Mouse (Mus musculus): ENCODE measurements at regions not wholly inside any gene's neighbourhood (a gene's known extent, or its start where the extent isn't known, plus 50 kb on each side); places are given as distances from the start of the nearest gene placed in this dataset.
A peak's percentile ranks its signal among the peaks of the same experiment; 100 is the strongest.
"Not testable (repeated sequence)": the region's sequence is repeated elsewhere in the genome, so short reads cannot be mapped to it uniquely, and the experiment has no call there.

DNA sequence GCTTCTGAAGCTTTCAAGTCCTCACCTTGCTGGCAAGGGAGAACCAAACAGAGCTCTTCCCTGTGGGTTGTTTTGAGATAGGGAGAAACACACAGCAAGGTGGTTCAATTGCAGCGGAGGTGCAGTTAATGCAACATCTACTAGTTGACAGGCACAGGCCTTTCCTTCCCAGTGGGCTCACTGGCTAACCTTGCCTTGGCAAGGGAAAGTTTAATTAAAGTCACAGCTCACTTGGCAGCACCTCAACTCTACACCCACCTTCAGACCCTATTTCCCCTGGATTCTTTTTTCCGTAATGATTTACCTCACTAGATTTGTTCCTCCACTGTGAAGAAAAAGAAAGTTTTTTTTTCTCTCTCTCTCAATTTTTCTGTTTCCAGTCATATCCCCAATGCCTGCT is 314.5 kb downstream of the Tlr4 start:
- no peak overlapping the region for H3K4me3 ChIP-seq (replicated peaks)
- H3K27ac ChIP-seq (replicated peaks): no peak overlapping the region
- no peaks in the 10 kb centered on the region for H3K36me3 ChIP-seq
- H3K9ac ChIP-seq (replicated peaks): no peak overlapping the region
- 93% methylated on average over 2 of the region's 2 CpGs for WGBS
- no peaks in the 10 kb centered on the region for H3K9me3 ChIP-seq (replicated peaks)
- no peaks in the 10 kb centered on the region for H3K4me1 ChIP-seq
- ATAC-seq (ENCODE audit: low FRiP score): no peak
- H3K27me3 ChIP-seq (replicated peaks): no peaks in the 10 kb centered on the region
- no peak overlapping the region for H3K4me2 ChIP-seq

GRCm38 (mm10) chr4:67148521-67148920 is 321.1 kb downstream of the Tlr4 start:
- 80% methylated on average over 2 of the region's 2 CpGs for whole genome bisulfite sequencing
- Histone ChIP-seq H3K36me3 (no peaks in the 10 kb centered on the region), H3K4me1 (no peaks in the 10 kb centered on the region), H3K4me3 (replicated peaks) (no peak overlapping the region), H3K27ac (replicated peaks) (no peak overlapping the region), H3K27me3 (replicated peaks) (no peaks in the 10 kb centered on the region), H3K9ac (replicated peaks) (no peak overlapping the region), H3K4me2 (no peak overlapping the region), H3K9me3 (replicated peaks) (no peaks in the 10 kb centered on the region)
- no peak for ATAC-seq (ENCODE audit: low FRiP score)

- Histone ChIP-seq H3K4me1 (no peaks in the 10 kb centered on the region), H3K9me3 (replicated peaks) (no peaks in the 10 kb centered on the region), H3K27me3 (replicated peaks) (no peaks in the 10 kb centered on the region), H3K27ac (replicated peaks) (no peak overlapping the region), H3K9ac (replicated peaks) (no peak overlapping the region), H3K36me3 (no peaks in the 10 kb centered on the region), H3K4me3 (replicated peaks) (no peak overlapping the region), H3K4me2 (no peak overlapping the region)
- 73% methylated on average over 3 of the region's 3 CpGs for WGBS
- ATAC-seq (ENCODE audit: low FRiP score): no peak
Observed at GRCm38 (mm10) chr4:67162673-67163072, 335.3 kb downstream of the Tlr4 start.

DNA sequence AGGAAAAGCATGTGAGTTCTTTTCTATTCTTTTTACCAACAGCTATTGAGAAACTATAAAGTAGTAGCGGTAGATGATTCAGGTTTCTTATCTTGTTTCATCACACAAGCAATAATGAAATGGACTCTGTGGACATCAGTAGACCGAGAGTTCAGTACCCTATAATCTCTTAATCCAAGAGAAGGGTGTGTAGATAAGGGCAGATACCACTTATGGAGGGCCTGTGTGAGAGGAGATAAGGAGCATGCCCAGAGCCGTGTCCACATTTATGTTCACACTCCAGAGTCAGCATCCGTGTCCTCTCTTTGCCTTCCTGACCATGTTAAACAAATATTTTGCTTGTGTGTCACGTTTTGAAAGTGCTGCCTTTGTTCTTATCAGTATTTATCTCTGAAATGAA is 340.3 kb downstream of the Tlr4 start:
- Histone ChIP-seq H3K36me3 (no peaks in the 10 kb centered on the region), H3K9ac (replicated peaks) (no peak overlapping the region), H3K4me3 (replicated peaks) (no peak overlapping the region), H3K27me3 (replicated peaks) (no peaks in the 10 kb centered on the region), H3K27ac (replicated peaks) (no peak overlapping the region), H3K4me1 (no peaks in the 10 kb centered on the region), H3K9me3 (replicated peaks) (no peaks in the 10 kb centered on the region), H3K4me2 (no peak overlapping the region)
- WGBS: 76% methylated on average over 5 of the region's 5 CpGs
- ATAC-seq (ENCODE audit: low FRiP score): no peak

DNA sequence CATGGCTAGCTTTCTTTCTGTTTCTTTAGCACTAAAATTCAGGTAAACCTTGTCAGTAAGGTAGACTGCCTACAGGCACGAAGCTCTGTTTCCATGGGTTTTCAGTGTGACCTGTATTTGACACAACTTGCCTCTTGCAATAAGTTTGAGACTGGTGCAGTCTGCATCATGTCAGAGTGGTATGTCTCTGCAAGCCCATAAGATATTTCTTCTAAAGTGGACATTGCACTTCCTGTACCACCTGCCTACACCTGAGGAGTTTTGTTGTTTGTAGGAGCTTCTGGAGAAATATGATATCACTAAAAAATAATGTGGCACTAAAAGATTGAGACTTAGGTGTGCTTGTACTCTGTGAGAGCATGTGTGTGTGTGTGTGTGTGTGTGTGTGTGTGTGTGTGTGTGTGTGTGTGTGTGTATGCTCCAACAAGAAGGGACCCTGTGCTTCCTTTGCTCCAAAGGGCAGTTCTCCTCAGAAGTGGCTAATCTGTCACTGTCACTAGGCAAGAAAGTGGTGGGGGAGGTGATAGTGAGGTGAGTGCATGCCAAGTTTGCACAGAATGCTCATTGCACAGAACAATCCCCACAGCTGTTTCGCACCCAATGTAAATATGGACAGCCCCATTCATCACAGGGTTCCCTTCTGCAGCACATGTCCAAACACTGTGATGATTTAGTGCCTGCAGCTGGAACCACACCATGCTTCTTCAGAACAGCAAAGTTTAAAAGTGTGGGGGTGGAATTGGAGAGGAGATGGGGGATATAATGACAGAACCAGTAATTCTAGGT is 360.5 kb downstream of the Tlr4 start:
- Histone ChIP-seq H3K4me1 (no peaks in the 10 kb centered on the region), H3K27me3 (replicated peaks) (no peaks in the 10 kb centered on the region), H3K4me3 (replicated peaks) (no peak overlapping the region), H3K9me3 (replicated peaks) (no peaks in the 10 kb centered on the region), H3K27ac (replicated peaks) (no peak overlapping the region), H3K9ac (replicated peaks) (no peak overlapping the region), H3K4me2 (no peak overlapping the region), H3K36me3 (no peaks in the 10 kb centered on the region)
- ATAC-seq (ENCODE audit: low FRiP score): no peak
- WGBS: 66% methylated on average over 2 of the region's 2 CpGs

GRCm38 (mm10) chr4:67190536-67190935 is 363.2 kb downstream of the Tlr4 start:
- H3K36me3 ChIP-seq: no peaks in the 10 kb centered on the region
- H3K9me3 ChIP-seq (replicated peaks): no peaks in the 10 kb centered on the region
- no peaks in the 10 kb centered on the region for H3K27me3 ChIP-seq (replicated peaks)
- H3K4me3 ChIP-seq (replicated peaks): no peak overlapping the region
- H3K4me1 ChIP-seq: no peaks in the 10 kb centered on the region
- no peak for ATAC-seq (ENCODE audit: low FRiP score)
- H3K27ac ChIP-seq (replicated peaks): no peak overlapping the region
- no peak overlapping the region for H3K4me2 ChIP-seq
- H3K9ac ChIP-seq (replicated peaks): no peak overlapping the region

- no peak overlapping the region for H3K4me3 ChIP-seq (replicated peaks)
- no peaks in the 10 kb centered on the region for H3K4me1 ChIP-seq
- H3K4me2 ChIP-seq: no peak overlapping the region
- ATAC-seq (ENCODE audit: low FRiP score): no peak
- H3K27ac ChIP-seq (replicated peaks): no peak overlapping the region
- H3K27me3 ChIP-seq (replicated peaks): no peaks in the 10 kb centered on the region
- no peaks in the 10 kb centered on the region for H3K36me3 ChIP-seq
- WGBS: 80% methylated on average over 4 of the region's 4 CpGs
- H3K9me3 ChIP-seq (replicated peaks): no peaks in the 10 kb centered on the region
- no peak overlapping the region for H3K9ac ChIP-seq (replicated peaks)
Observed at GRCm38 (mm10) chr4:67194425-67194824, 367.0 kb downstream of the Tlr4 start.

DNA sequence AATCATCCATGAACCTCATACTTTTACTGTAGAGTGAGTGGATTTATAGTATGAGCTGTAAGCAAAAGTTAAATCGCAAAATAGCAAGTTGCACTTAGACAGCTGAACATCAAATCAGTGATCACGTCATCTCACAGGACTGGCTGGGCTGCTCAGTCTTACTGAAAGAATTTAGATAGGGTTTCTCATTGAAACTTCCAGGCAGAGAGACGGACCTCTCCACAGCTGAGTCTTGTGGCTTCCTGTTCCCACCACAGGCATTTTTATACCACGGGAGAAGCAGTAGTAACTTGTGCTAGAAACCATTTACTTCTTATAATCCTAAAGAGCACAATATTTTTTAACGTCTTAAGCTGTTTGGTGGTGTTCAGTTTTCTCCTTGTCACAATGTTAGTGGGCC is 369.5 kb downstream of the Tlr4 start:
- H3K4me2 ChIP-seq: no peak overlapping the region
- H3K9ac ChIP-seq (replicated peaks): no peak overlapping the region
- ATAC-seq (ENCODE audit: low FRiP score): no peak
- no peaks in the 10 kb centered on the region for H3K36me3 ChIP-seq
- H3K4me3 ChIP-seq (replicated peaks): no peak overlapping the region
- no peaks in the 10 kb centered on the region for H3K27me3 ChIP-seq (replicated peaks)
- WGBS: 90% methylated on average over 5 of the region's 5 CpGs
- H3K27ac ChIP-seq (replicated peaks): no peak overlapping the region
- H3K4me1 ChIP-seq: no peaks in the 10 kb centered on the region
- H3K9me3 ChIP-seq (replicated peaks): no peaks in the 10 kb centered on the region

GRCm38 (mm10) chr4:67208406-67208805 is 381.0 kb downstream of the Tlr4 start:
- H3K4me1 ChIP-seq: not testable (repeated sequence)

DNA sequence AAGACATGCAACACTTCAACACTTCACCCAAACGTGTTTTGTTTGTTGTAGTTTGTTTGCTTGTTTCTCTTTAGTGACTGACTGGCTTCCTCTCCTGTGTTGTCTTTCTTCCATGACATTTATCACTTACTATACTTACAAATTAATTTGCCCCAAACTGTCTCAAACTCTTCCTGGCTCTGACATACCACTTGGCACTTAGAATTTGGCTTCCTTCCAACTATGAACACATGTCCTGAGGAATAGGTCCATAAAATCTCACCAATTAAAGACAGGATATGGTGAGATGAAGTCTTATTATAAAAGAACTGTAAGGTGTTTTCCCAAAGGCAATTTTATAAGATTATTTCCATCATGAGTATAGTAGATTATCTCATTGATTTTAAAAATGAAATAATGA is 386.0 kb downstream of the Tlr4 start:
- no peak overlapping the region for H3K4me2 ChIP-seq
- WGBS: 69% methylated on average over 1 of the region's 1 CpGs
- H3K27ac ChIP-seq (replicated peaks): no peak overlapping the region
- no peaks in the 10 kb centered on the region for H3K9me3 ChIP-seq (replicated peaks)
- no peaks in the 10 kb centered on the region for H3K27me3 ChIP-seq (replicated peaks)
- H3K4me1 ChIP-seq: no peaks in the 10 kb centered on the region
- H3K4me3 ChIP-seq (replicated peaks): no peak overlapping the region
- H3K36me3 ChIP-seq: no peaks in the 10 kb centered on the region
- no peak overlapping the region for H3K9ac ChIP-seq (replicated peaks)
- no peak for ATAC-seq (ENCODE audit: low FRiP score)

More at GRCm38 (mm10) chr4:67208406-67208805, 381.0 kb downstream of the Tlr4 start:
- not testable (repeated sequence) for ATAC-seq (ENCODE audit: low FRiP score); H3K27ac ChIP-seq (replicated peaks); H3K4me3 ChIP-seq (replicated peaks); H3K9ac ChIP-seq (replicated peaks); H3K27me3 ChIP-seq (replicated peaks); H3K9me3 ChIP-seq (replicated peaks); H3K36me3 ChIP-seq; H3K4me2 ChIP-seq

DNA sequence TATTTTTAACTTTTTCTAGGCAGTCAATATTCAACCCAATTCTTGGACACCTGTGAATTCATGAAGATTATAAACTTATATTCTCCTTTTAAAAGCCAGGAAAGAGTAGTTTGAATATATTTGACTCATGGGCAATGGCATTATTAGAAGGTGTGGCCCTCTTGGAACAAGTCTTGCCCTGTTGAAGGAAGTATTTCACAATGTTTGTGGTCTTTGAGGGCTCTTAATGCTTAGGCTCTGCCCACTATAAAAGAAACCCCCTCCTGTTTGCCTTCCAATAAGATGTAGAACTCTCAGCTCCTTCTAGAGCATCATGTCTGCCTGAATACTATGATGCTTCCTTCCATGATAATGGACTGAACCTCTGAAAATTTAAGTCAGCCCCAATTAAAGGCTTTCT is 397.1 kb downstream of the Tlr4 start:
- H3K9ac ChIP-seq (replicated peaks): no peak overlapping the region
- H3K36me3 ChIP-seq: no peaks in the 10 kb centered on the region
- no peaks in the 10 kb centered on the region for H3K27me3 ChIP-seq (replicated peaks)
- ATAC-seq (ENCODE audit: low FRiP score): no peak
- no peaks in the 10 kb centered on the region for H3K9me3 ChIP-seq (replicated peaks)
- no peak overlapping the region for H3K27ac ChIP-seq (replicated peaks)
- H3K4me1 ChIP-seq: no peaks in the 10 kb centered on the region
- no peak overlapping the region for H3K4me2 ChIP-seq
- no peak overlapping the region for H3K4me3 ChIP-seq (replicated peaks)

DNA sequence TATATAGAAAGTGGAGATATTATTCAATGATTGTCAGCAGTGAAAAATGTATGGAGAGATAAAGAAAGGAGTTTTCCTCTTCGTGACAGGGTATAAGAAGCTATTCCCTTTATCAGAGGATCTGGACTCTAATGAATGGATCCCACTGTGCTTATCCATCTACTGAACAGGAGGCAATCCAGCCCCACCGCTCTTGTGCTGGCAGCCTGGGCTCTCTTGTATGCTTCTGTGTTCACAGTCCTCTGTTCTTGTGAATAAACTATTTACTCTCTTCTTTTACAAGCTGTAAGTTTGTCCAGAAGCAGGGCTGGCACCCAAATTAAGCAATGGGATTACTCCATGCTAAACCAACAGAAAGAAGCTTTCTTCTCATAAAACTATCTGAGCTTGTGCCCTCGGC is 401.8 kb downstream of the Tlr4 start:
- 77% methylated on average over 3 of the region's 3 CpGs for WGBS
- Histone ChIP-seq H3K4me3 (replicated peaks) (no peak overlapping the region), H3K4me1 (no peaks in the 10 kb centered on the region), H3K9ac (replicated peaks) (no peak overlapping the region), H3K9me3 (replicated peaks) (no peaks in the 10 kb centered on the region), H3K36me3 (no peaks in the 10 kb centered on the region), H3K4me2 (no peak overlapping the region), H3K27ac (replicated peaks) (no peak overlapping the region), H3K27me3 (replicated peaks) (no peaks in the 10 kb centered on the region)
- no peak for ATAC-seq (ENCODE audit: low FRiP score)

DNA sequence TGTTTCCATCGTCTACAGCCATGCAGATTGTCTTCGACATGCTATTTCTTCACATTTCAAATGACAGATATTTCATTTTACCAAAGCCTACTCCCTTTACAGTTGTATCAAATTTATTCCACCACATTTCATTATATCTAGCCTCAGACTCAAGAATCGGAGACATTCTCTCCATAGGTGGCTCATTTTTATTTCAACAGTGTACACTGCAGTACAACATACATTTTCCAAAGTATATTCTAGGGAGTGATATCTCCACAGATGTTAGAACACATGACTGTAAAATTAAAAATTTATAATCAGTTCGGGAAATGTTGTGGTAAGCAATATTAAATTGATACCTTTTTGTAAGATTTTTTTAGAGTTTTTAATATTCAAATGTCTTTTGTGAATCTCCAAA is 446.2 kb downstream of the Tlr4 start:
- H3K27ac ChIP-seq (replicated peaks): no peak overlapping the region
- H3K27me3 ChIP-seq (replicated peaks): no peaks in the 10 kb centered on the region
- H3K9ac ChIP-seq (replicated peaks): no peak overlapping the region
- 70% methylated on average over 4 of the region's 4 CpGs for WGBS
- H3K36me3 ChIP-seq: no peaks in the 10 kb centered on the region
- ATAC-seq (ENCODE audit: low FRiP score): peak; percentile 55; the same call in 1 of the 2 replicates
- no peaks in the 10 kb centered on the region for H3K9me3 ChIP-seq (replicated peaks)
- H3K4me3 ChIP-seq (replicated peaks): no peak overlapping the region
- H3K4me1 ChIP-seq: no peaks in the 10 kb centered on the region
- H3K4me2 ChIP-seq: no peak overlapping the region

Data from neural tube, embryonic 15.5 days (tissue).